Mouse (Mus musculus) intestine, embryonic 14.5 days (tissue): ENCODE results near the gene Lnx1. TPM values are rescaled to one million over a fixed set of nuclear protein-coding genes. Genes with fewer than 3 reads are reported as not detected.

Source experiments
- ATAC-seq: fragments of 200-750 bp; cut with Nextera tagmentation; replicated peaks from 2 replicates; pipeline ENCODE4 v1.8.0; 2017; ENCODE audit warnings: low read depth, moderate number of reproducible peaks, moderate TSS enrichment, moderate library complexity; ENCODE audit not compliant: low FRiP score, low TSS enrichment
- DNase-seq: peaks from one replicate; pipeline ENCODE4 v3.0.0-alpha.2; 2018; ENCODE audit warnings: low spot score
- H3K27ac ChIP-seq: fragments of 300-500 bp; sonication (generic); 2 replicates; pipeline ENCODE4 v1.5.1; 2014; ENCODE audit warnings: low read depth, mild to moderate bottlenecking, control low read depth
- H3K27me3 ChIP-seq: fragments of 300-500 bp; sonication (generic); replicated peaks from 2 replicates; pipeline ENCODE4 v1.6.1; 2014; ENCODE audit warnings: low read length, control low read depth; ENCODE audit not compliant: control insufficient read depth, insufficient read depth
- H3K36me3 ChIP-seq: fragments of 300-500 bp; sonication (generic); 2 replicates; pipeline ENCODE4 v1.6.1; 2014; ENCODE audit warnings: low read length, control low read depth; ENCODE audit not compliant: control insufficient read depth, insufficient read depth
- H3K4me1 ChIP-seq: fragments of 300-500 bp; sonication (generic); replicated peaks from 2 replicates; pipeline ENCODE4 v1.6.1; 2014; ENCODE audit warnings: low read length, control low read depth, mixed read lengths; ENCODE audit not compliant: control insufficient read depth, insufficient read depth
- H3K4me2 ChIP-seq: fragments of 300-500 bp; sonication (generic); 2 replicates; pipeline ENCODE4 v1.6.1; 2014; ENCODE audit warnings: low read length
- H3K4me3 ChIP-seq: fragments of 300-500 bp; sonication (generic); 2 replicates; pipeline ENCODE4 v1.5.1; 2014; ENCODE audit warnings: low read depth, low read length, control low read depth, mixed read lengths
- H3K9ac ChIP-seq: fragments of 300-500 bp; sonication (generic); 2 replicates; pipeline ENCODE4 v1.6.1; 2014; ENCODE audit warnings: mild to moderate bottlenecking, low read length
- H3K9me3 ChIP-seq: fragments of 300-500 bp; sonication (generic); 2 replicates; pipeline ENCODE4 v1.6.1; 2016; ENCODE audit warnings: low read length, control low read depth; ENCODE audit not compliant: control insufficient read depth
- WGBS: fragments of 180-500 bp; shearing (Covaris S2); extraction: QIAGEN DNeasy Blood & Tissue Kit; methylation state at CpG from one replicate; pipeline ENCODE4 v1.1.7; 2014; 5-methylcytosine and 5-hydroxymethylcytosine counted together
- polyA plus RNA-seq: library from polyadenylated mRNA; unstranded; fragments of >200 nt; fragmentation: Nextera tagmentation; extraction: Ambion mirVana; gene quantifications from 2 replicates; pipeline ENCODE4 v1.2.1, GENCODE M21; 2014

The Lnx1 gene
- polyA plus RNA-seq, 1 experiment from 2014 or later: 5.2 TPM

- H3K9me3 ChIP-seq: no peaks in the 10 kb centered on the region
- H3K4me2 ChIP-seq: no peak overlapping the region
- no peak overlapping the region for H3K27ac ChIP-seq
- DNase-seq: no peak
- no peak overlapping the region for H3K4me3 ChIP-seq
- no peak overlapping the region for H3K9ac ChIP-seq
- H3K4me1 ChIP-seq: peaks cover 2% of the 10 kb centered on the region; the same call in 1 of the 2 replicates
- no peaks in the 10 kb centered on the region for H3K36me3 ChIP-seq
- no peaks in the 10 kb centered on the region for H3K27me3 ChIP-seq
- WGBS: 65% methylated on average over 1 of the region's 1 CpGs
- ATAC-seq: no peak
Observed at GRCm38 (mm10) chr5:74711056-74711455, 8.3 kb upstream of the Lnx1 start.

- H3K27me3 ChIP-seq: no peaks in the 10 kb centered on the region
- H3K9ac ChIP-seq: no peak overlapping the region
- no peaks in the 10 kb centered on the region for H3K36me3 ChIP-seq
- no peaks in the 10 kb centered on the region for H3K9me3 ChIP-seq
- no peak overlapping the region for H3K27ac ChIP-seq
- ATAC-seq (no peak), DNase-seq (no peak)
- no peak overlapping the region for H3K4me3 ChIP-seq
- H3K4me1 ChIP-seq: no peaks in the 10 kb centered on the region
- WGBS: 90% methylated on average over 4 of the region's 4 CpGs
- no peak overlapping the region for H3K4me2 ChIP-seq
Observed at GRCm38 (mm10) chr5:74710181-74710580, 7.5 kb upstream of the Lnx1 start.

- Histone ChIP-seq H3K4me2 (peak overlapping the region; percentile 53), H3K27me3 (no peaks in the 10 kb centered on the region), H3K4me1 (0 out of 2 replicates have a peak, but pooled peaks cover 5% of the 10 kb centered on the region), H3K4me3 (peak overlapping the region; percentile 31), H3K27ac (no peak overlapping the region), H3K9ac (0 out of 2 replicates have a peak overlapping the region, but pooled peaks have one; percentile 5), H3K36me3 (no peaks in the 10 kb centered on the region), H3K9me3 (no peaks in the 10 kb centered on the region)
- peak; percentile 87 for DNase-seq
- WGBS: 3% methylated on average over 8 of the region's 8 CpGs
- ATAC-seq: peak; percentile 87
Observed at GRCm38 (mm10) chr5:74704460-74704790, 1.7 kb upstream of the Lnx1 start.

GRCm38 (mm10) chr5:74703741-74704459 is 1.2 kb upstream of the Lnx1 start:
- ATAC-seq: peak; percentile 63
- H3K27me3 ChIP-seq: no peaks in the 10 kb centered on the region
- H3K4me2 ChIP-seq: peak overlapping the region; percentile 53
- 0 out of 2 replicates have a peak overlapping the region, but pooled peaks have one; percentile 5 for H3K9ac ChIP-seq
- H3K27ac ChIP-seq: no peak overlapping the region
- 28% methylated on average over 17 of the region's 17 CpGs for WGBS
- H3K4me1 ChIP-seq: 0 out of 2 replicates have a peak, but pooled peaks cover 5% of the 10 kb centered on the region
- peak overlapping the region; percentile 31 for H3K4me3 ChIP-seq
- H3K9me3 ChIP-seq: no peaks in the 10 kb centered on the region
- no peak for DNase-seq
- no peaks in the 10 kb centered on the region for H3K36me3 ChIP-seq

GRCm38 (mm10) chr5:74700918-74701317 is 1.8 kb downstream of the Lnx1 start:
- Histone ChIP-seq H3K27me3 (no peaks in the 10 kb centered on the region), H3K36me3 (no peaks in the 10 kb centered on the region), H3K27ac (no peak overlapping the region), H3K9me3 (no peaks in the 10 kb centered on the region), H3K4me2 (no peak overlapping the region), H3K4me3 (no peak overlapping the region), H3K4me1 (0 out of 2 replicates have a peak, but pooled peaks cover 5% of the 10 kb centered on the region), H3K9ac (no peak overlapping the region)
- WGBS: 62% methylated on average over 2 of the region's 2 CpGs
- ATAC-seq (no peak; the same call in 1 of the 2 replicates), DNase-seq (no peak)

GRCm38 (mm10) chr5:74699673-74700072 is 3.0 kb downstream of the Lnx1 start:
- ATAC-seq: no peak
- no peaks in the 10 kb centered on the region for H3K9me3 ChIP-seq
- 81% methylated on average over 1 of the region's 1 CpGs for WGBS
- no peaks in the 10 kb centered on the region for H3K27me3 ChIP-seq
- no peak overlapping the region for H3K4me3 ChIP-seq
- no peak overlapping the region for H3K4me2 ChIP-seq
- 0 out of 2 replicates have a peak, but pooled peaks cover 5% of the 10 kb centered on the region for H3K4me1 ChIP-seq
- no peak overlapping the region for H3K9ac ChIP-seq
- DNase-seq: no peak
- no peaks in the 10 kb centered on the region for H3K36me3 ChIP-seq
- H3K27ac ChIP-seq: no peak overlapping the region

GRCm38 (mm10) chr5:74697534-74697933 is 5.2 kb downstream of the Lnx1 start:
- no peaks in the 10 kb centered on the region for H3K27me3 ChIP-seq
- H3K9me3 ChIP-seq: no peaks in the 10 kb centered on the region
- H3K4me2 ChIP-seq: no peak overlapping the region
- no peak overlapping the region for H3K4me3 ChIP-seq
- H3K27ac ChIP-seq: no peak overlapping the region
- no peak for DNase-seq
- no peak for ATAC-seq
- H3K36me3 ChIP-seq: no peaks in the 10 kb centered on the region
- 85% methylated on average over 9 of the region's 9 CpGs for WGBS
- no peaks in the 10 kb centered on the region for H3K4me1 ChIP-seq
- no peak overlapping the region for H3K9ac ChIP-seq

- H3K4me3 ChIP-seq: no peak overlapping the region
- 72% methylated on average over 7 of the region's 7 CpGs for WGBS
- no peak overlapping the region for H3K9ac ChIP-seq
- no peak overlapping the region for H3K4me2 ChIP-seq
- no peaks in the 10 kb centered on the region for H3K4me1 ChIP-seq
- no peaks in the 10 kb centered on the region for H3K9me3 ChIP-seq
- no peak overlapping the region for H3K27ac ChIP-seq
- DNase-seq: no peak
- no peak for ATAC-seq
- no peaks in the 10 kb centered on the region for H3K36me3 ChIP-seq
- no peaks in the 10 kb centered on the region for H3K27me3 ChIP-seq
Observed at GRCm38 (mm10) chr5:74694390-74694801, 8.3 kb downstream of the Lnx1 start.

- H3K9me3 ChIP-seq: no peaks in the 10 kb centered on the region
Observed at GRCm38 (mm10) chr5:74693836-74694235, 8.9 kb downstream of the Lnx1 start.

More at GRCm38 (mm10) chr5:74693836-74694235, 8.9 kb downstream of the Lnx1 start:
- 60% methylated on average over 2 of the region's 2 CpGs for WGBS
- no peaks in the 10 kb centered on the region for H3K27me3 ChIP-seq
- H3K4me3 ChIP-seq: no peak overlapping the region
- H3K9ac ChIP-seq: no peak overlapping the region
- no peaks in the 10 kb centered on the region for H3K36me3 ChIP-seq
- H3K4me1 ChIP-seq: peaks cover under 1% of the 10 kb centered on the region; the same call in 1 of the 2 replicates
- ATAC-seq (no peak), DNase-seq (no peak)
- H3K4me2 ChIP-seq: no peak overlapping the region
- no peak overlapping the region for H3K27ac ChIP-seq
